Mouse (Mus musculus): ENCODE measurements around the gene 2310061I04Rik. TPM values are rescaled to one million over a fixed set of nuclear protein-coding genes. Genes with fewer than 3 reads are reported as not detected.

The 2310061I04Rik gene
- 22.0 TPM for polyA plus RNA-seq (2014; fragmentation: Illumina TruSeq; extraction: RNeasy Lipid Tissue Mini Kit (QIAGEN cat#74804); ENCODE audit: insufficient read depth, low read depth, low replicate concordance)

GRCm38 (mm10) chr17:35896781-35897643, at the start of gene 2310061I04Rik:
Gene 2310061I04Rik, minus strand, starts transcription at chr17:35897431.

GRCm38 (mm10) chr17:35916297-35917142, 19.3 kb upstream of the 2310061I04Rik start, which contains the start of the genes Mrps18b and Ppp1r10:
Gene Mrps18b, minus strand, starts transcription at chr17:35916389.
Gene Ppp1r10, plus strand, starts transcription at chr17:35916434.

GRCm38 (mm10) chr17:35909919-35910369, 12.7 kb upstream of the 2310061I04Rik start, which contains the start of gene Atat1:
Gene Atat1, minus strand, starts transcription at chr17:35910075.

GRCm38 (mm10) chr17:35879245-35880057, 17.8 kb downstream of the 2310061I04Rik start, which contains the start of gene Dhx16:
Gene Dhx16, plus strand, starts transcription at chr17:35879819.

GRCm38 (mm10) chr17:35865481-35866280, 31.6 kb downstream of the 2310061I04Rik start, which contains the start of gene Ppp1r18:
Gene Ppp1r18, plus strand, starts transcription at chr17:35865593.

GRCm38 (mm10) chr17:35861198-35861857, 35.9 kb downstream of the 2310061I04Rik start, which contains the start of gene Nrm:
Gene Nrm, plus strand, starts transcription at chr17:35861318.

Other genes with a start within 250 kb of the 2310061I04Rik start
- 8.7 TPM for gene Vars2, start 229.8 kb downstream of the 2310061I04Rik start, polyA plus RNA-seq (2014; fragmentation: Illumina TruSeq; extraction: RNeasy Lipid Tissue Mini Kit (QIAGEN cat#74804); ENCODE audit: insufficient read depth, low read depth, low replicate concordance)
- 16.5 TPM for gene Gtf2h4, start 223.7 kb downstream of the 2310061I04Rik start, polyA plus RNA-seq (2014; fragmentation: Illumina TruSeq; extraction: RNeasy Lipid Tissue Mini Kit (QIAGEN cat#74804); ENCODE audit: insufficient read depth, low read depth, low replicate concordance)
- gene Ddr1, start 192.8 kb downstream of the 2310061I04Rik start, polyA plus RNA-seq (2014; fragmentation: Illumina TruSeq; extraction: RNeasy Lipid Tissue Mini Kit (QIAGEN cat#74804); ENCODE audit: insufficient read depth, low read depth, low replicate concordance), result 18.8 TPM
- 135 TPM for gene Ier3, start 75.7 kb downstream of the 2310061I04Rik start, polyA plus RNA-seq (2014; fragmentation: Illumina TruSeq; extraction: RNeasy Lipid Tissue Mini Kit (QIAGEN cat#74804); ENCODE audit: insufficient read depth, low read depth, low replicate concordance)
- gene Flot1, start 74.2 kb downstream of the 2310061I04Rik start, polyA plus RNA-seq (2014; fragmentation: Illumina TruSeq; extraction: RNeasy Lipid Tissue Mini Kit (QIAGEN cat#74804); ENCODE audit: insufficient read depth, low read depth, low replicate concordance), result 81.2 TPM
- gene Tubb5, start 59.1 kb downstream of the 2310061I04Rik start, polyA plus RNA-seq (2014; fragmentation: Illumina TruSeq; extraction: RNeasy Lipid Tissue Mini Kit (QIAGEN cat#74804); ENCODE audit: insufficient read depth, low read depth, low replicate concordance), result 117 TPM
- gene Mdc1, start 55.9 kb downstream of the 2310061I04Rik start, polyA plus RNA-seq (2014; fragmentation: Illumina TruSeq; extraction: RNeasy Lipid Tissue Mini Kit (QIAGEN cat#74804); ENCODE audit: insufficient read depth, low read depth, low replicate concordance), result 4.5 TPM
- gene Nrm, start 36.1 kb downstream of the 2310061I04Rik start, polyA plus RNA-seq (2014; fragmentation: Illumina TruSeq; extraction: RNeasy Lipid Tissue Mini Kit (QIAGEN cat#74804); ENCODE audit: insufficient read depth, low read depth, low replicate concordance), result 8.9 TPM
- 36.0 TPM for gene Ppp1r18, start 31.8 kb downstream of the 2310061I04Rik start, polyA plus RNA-seq (2014; fragmentation: Illumina TruSeq; extraction: RNeasy Lipid Tissue Mini Kit (QIAGEN cat#74804); ENCODE audit: insufficient read depth, low read depth, low replicate concordance)
- gene Dhx16, start 17.6 kb downstream of the 2310061I04Rik start, polyA plus RNA-seq (2014; fragmentation: Illumina TruSeq; extraction: RNeasy Lipid Tissue Mini Kit (QIAGEN cat#74804); ENCODE audit: insufficient read depth, low read depth, low replicate concordance), result 44.7 TPM
- gene Atat1, start 12.6 kb upstream of the 2310061I04Rik start, polyA plus RNA-seq (2014; fragmentation: Illumina TruSeq; extraction: RNeasy Lipid Tissue Mini Kit (QIAGEN cat#74804); ENCODE audit: insufficient read depth, low read depth, low replicate concordance), result 10.0 TPM
- gene Mrps18b, start 19.0 kb upstream of the 2310061I04Rik start, polyA plus RNA-seq (2014; fragmentation: Illumina TruSeq; extraction: RNeasy Lipid Tissue Mini Kit (QIAGEN cat#74804); ENCODE audit: insufficient read depth, low read depth, low replicate concordance), result 31.5 TPM
- gene Ppp1r10, start 19.0 kb upstream of the 2310061I04Rik start, polyA plus RNA-seq (2014; fragmentation: Illumina TruSeq; extraction: RNeasy Lipid Tissue Mini Kit (QIAGEN cat#74804); ENCODE audit: insufficient read depth, low read depth, low replicate concordance), result 14.3 TPM
- 33.7 TPM for gene Abcf1, start 72.3 kb upstream of the 2310061I04Rik start, polyA plus RNA-seq (2014; fragmentation: Illumina TruSeq; extraction: RNeasy Lipid Tissue Mini Kit (QIAGEN cat#74804); ENCODE audit: insufficient read depth, low read depth, low replicate concordance)
- 39.1 TPM for gene Gnl1, start 82.4 kb upstream of the 2310061I04Rik start, polyA plus RNA-seq (2014; fragmentation: Illumina TruSeq; extraction: RNeasy Lipid Tissue Mini Kit (QIAGEN cat#74804); ENCODE audit: insufficient read depth, low read depth, low replicate concordance)
- gene Prr3, start 82.8 kb upstream of the 2310061I04Rik start, polyA plus RNA-seq (2014; fragmentation: Illumina TruSeq; extraction: RNeasy Lipid Tissue Mini Kit (QIAGEN cat#74804); ENCODE audit: insufficient read depth, low read depth, low replicate concordance), result 8.8 TPM
- gene H2-T24, start 123.1 kb upstream of the 2310061I04Rik start, polyA plus RNA-seq (2014; fragmentation: Illumina TruSeq; extraction: RNeasy Lipid Tissue Mini Kit (QIAGEN cat#74804); ENCODE audit: insufficient read depth, low read depth, low replicate concordance), result 14.2 TPM
- 217 TPM for gene H2-T23, start 135.4 kb upstream of the 2310061I04Rik start, polyA plus RNA-seq (2014; fragmentation: Illumina TruSeq; extraction: RNeasy Lipid Tissue Mini Kit (QIAGEN cat#74804); ENCODE audit: insufficient read depth, low read depth, low replicate concordance)
- gene H2-T22, start 145.3 kb upstream of the 2310061I04Rik start, polyA plus RNA-seq (2014; fragmentation: Illumina TruSeq; extraction: RNeasy Lipid Tissue Mini Kit (QIAGEN cat#74804); ENCODE audit: insufficient read depth, low read depth, low replicate concordance), result 80.8 TPM
- gene Gm6034, start 145.5 kb upstream of the 2310061I04Rik start, polyA plus RNA-seq (2014; fragmentation: Illumina TruSeq; extraction: RNeasy Lipid Tissue Mini Kit (QIAGEN cat#74804); ENCODE audit: insufficient read depth, low read depth, low replicate concordance), result not detected
- gene Gm11127, start 160.9 kb upstream of the 2310061I04Rik start, polyA plus RNA-seq (2014; fragmentation: Illumina TruSeq; extraction: RNeasy Lipid Tissue Mini Kit (QIAGEN cat#74804); ENCODE audit: insufficient read depth, low read depth, low replicate concordance), result not detected
- gene Gm19684, start 224.2 kb upstream of the 2310061I04Rik start, polyA plus RNA-seq (2014; fragmentation: Illumina TruSeq; extraction: RNeasy Lipid Tissue Mini Kit (QIAGEN cat#74804); ENCODE audit: insufficient read depth, low read depth, low replicate concordance), result not detected
- gene Gm7030, start 232.0 kb upstream of the 2310061I04Rik start, polyA plus RNA-seq (2014; fragmentation: Illumina TruSeq; extraction: RNeasy Lipid Tissue Mini Kit (QIAGEN cat#74804); ENCODE audit: insufficient read depth, low read depth, low replicate concordance), result not detected